Mouse (Mus musculus): ENCODE measurements around the gene Tnni3k.

The Tnni3k gene

GRCm38 (mm10) chr3:154763374-154763773 lies 291.8 kb downstream of the Tnni3k start:
- no peak for DNase-seq (ENCODE audit: low spot score)

- no peak for DNase-seq (ENCODE audit: low spot score)
These were observed 294.1 kb downstream of the Tnni3k start for GRCm38 (mm10) chr3:154761108-154761507.

GRCm38 (mm10) chr3:154758089-154758488 lies 297.1 kb downstream of the Tnni3k start:
- no peak for DNase-seq (ENCODE audit: low spot score)

- DNase-seq (ENCODE audit: low spot score), result no peak
These were observed 300.0 kb downstream of the Tnni3k start for GRCm38 (mm10) chr3:154755225-154755624.

DNA sequence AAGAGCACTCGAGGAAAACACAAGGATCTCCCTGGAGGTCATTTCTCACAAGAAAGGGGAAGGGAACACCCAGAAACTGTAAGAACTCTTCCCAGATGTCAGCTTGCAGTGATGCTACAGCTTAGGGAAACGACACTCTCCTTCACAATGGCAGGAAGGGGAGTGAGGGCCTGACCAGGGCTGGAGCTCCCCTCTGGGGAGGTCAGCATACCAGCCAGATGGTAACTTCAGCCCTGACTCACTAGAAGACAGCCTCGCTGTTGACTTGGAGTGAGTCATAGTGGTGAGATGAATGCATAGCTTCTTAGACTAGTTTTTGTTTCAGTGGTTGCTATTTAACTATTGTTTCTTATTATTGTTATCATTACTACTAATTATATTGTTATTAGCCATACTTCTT lies 300.7 kb downstream of the Tnni3k start:
- no peak for DNase-seq (ENCODE audit: low spot score)

- no peak for DNase-seq (ENCODE audit: low spot score)
These were observed 310.9 kb downstream of the Tnni3k start for GRCm38 (mm10) chr3:154744317-154744716.

DNA sequence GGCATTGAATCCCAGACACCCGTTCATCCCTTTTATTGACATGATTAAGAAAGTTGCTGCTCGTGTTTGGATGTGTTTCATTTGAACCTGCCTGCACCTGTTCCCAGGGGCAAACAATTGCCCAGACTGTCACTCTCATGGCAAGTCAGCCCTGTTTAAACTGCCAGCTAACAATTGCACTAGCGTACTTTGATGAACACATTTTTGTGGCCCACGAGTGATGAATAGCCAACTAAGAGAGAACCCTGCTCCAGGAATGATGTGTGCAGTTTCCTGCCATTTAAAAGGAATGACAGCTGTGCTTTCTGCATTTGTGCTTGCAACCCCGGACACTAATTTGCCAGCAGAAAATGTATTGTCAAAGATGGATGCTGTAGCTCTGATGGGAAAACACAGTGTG lies 312.3 kb downstream of the Tnni3k start:
- no peak for DNase-seq (ENCODE audit: low spot score)

DNA sequence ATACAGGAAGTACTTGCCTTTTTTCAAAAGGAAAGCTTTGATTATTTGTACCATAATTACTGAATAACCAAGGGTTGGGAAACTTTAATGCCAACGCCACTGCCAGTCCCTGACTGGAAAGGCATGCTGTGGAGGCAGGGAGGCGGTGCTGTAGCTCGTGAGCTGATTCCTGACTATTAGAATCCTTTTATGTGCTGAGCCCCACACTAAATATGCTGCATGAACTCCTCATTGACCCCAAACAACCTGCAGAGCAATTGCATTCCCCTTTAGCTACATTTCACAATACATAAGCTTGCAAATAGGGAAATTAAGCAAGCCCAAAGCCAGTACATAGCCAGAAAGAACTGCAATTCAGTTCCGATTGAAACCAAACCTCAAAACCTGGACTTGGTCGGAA lies 313.7 kb downstream of the Tnni3k start:
- no peak for DNase-seq (ENCODE audit: low spot score)
